Comparison of ENCODE assay signal across 22 mouse cellular contexts in genomic region chr9:71467434-71467833, GRCm38 (mm10). TPM values are rescaled to one million over a fixed set of nuclear protein-coding genes. Genes with fewer than 3 reads are reported as not detected.
DNase-seq lines count a peak whose midpoint lies in the region; ATAC-seq and TF ChIP-seq lines count a peak whose summit lies in the region.
"Had no signal": no experiment of that assay in that cellular context is flagged by ENCODE, and none has a peak within 500 bp of the region (broad histone marks: within the 10 kb centered on the region; RNA-seq: fewer than 3 reads in every experiment).

No protein-coding gene starts in this region.

- no peaks in the 10 kb centered on the region for H3K4me1 ChIP-seq in lung, embryonic 14.5 days (ENCODE audit: insufficient read depth)
- H3K4me1 ChIP-seq in lung, adult 2 months (ENCODE audit: control insufficient read depth, insufficient read depth, low read length), result no peaks in the 10 kb centered on the region
- peaks cover 5% of the 10 kb centered on the region; the same call in 1 of the 2 replicates for H3K4me1 ChIP-seq in embryonic facial prominence, embryonic 14.5 days (ENCODE audit: control insufficient read depth, insufficient read depth, low read length)
- H3K4me1 ChIP-seq: forebrain, embryonic 10.5 days; hindbrain, embryonic 10.5 days; intestine, embryonic 15.5 days had no signal

- H3K4me3 ChIP-seq in lung, embryonic 14.5 days (ENCODE audit: low read depth, low read length), result no peak overlapping the region
- no peak overlapping the region for H3K4me3 ChIP-seq in lung, adult 2 months (replicated peaks; ENCODE audit: extremely low read depth, low read depth, low read length)
- H3K4me3 ChIP-seq in embryonic facial prominence, embryonic 14.5 days (ENCODE audit: low read depth, low read length), result no peak overlapping the region
- H3K4me3 ChIP-seq: erythroblast, embryonic 14.5 days; forebrain, embryonic 10.5 days; gastrocnemius, adult 2 months; heart, embryonic 12.5 days; hindbrain, embryonic 10.5 days; intestine, embryonic 15.5 days had no signal

- H3K36me3 ChIP-seq in lung, embryonic 14.5 days (ENCODE audit: insufficient read depth), result no peaks in the 10 kb centered on the region
- H3K36me3 ChIP-seq in embryonic facial prominence, embryonic 14.5 days (ENCODE audit: control insufficient read depth, insufficient read depth, low read length), result no peaks in the 10 kb centered on the region
- H3K36me3 ChIP-seq: forebrain, embryonic 10.5 days; heart, embryonic 12.5 days; hindbrain, embryonic 10.5 days; intestine, embryonic 15.5 days had no signal

- no peak for TF ChIP-seq CTCF in lung, embryonic 14.5 days (IDR thresholded peaks at IDR 0.05; ENCODE audit: low read depth)
- TF ChIP-seq CTCF in lung, adult 2 months (IDR thresholded peaks at IDR 0.05; ENCODE audit: insufficient read depth, low read length), result no peak

- WGBS in lung, embryonic 14.5 days, result 43% methylated on average over 4 of the region's 4 CpGs
- WGBS in lung, adult 2 months, result 55% methylated on average over 4 of the region's 4 CpGs
- 51% methylated on average over 4 of the region's 4 CpGs for WGBS in embryonic facial prominence, embryonic 14.5 days

- DNase-seq in heart, adult 11 months, result peak; percentile 30
- no peak for DNase-seq in heart, postnatal 25 days (ENCODE audit: low spot score)
- DNase-seq in lung, embryonic 14.5 days, result peak; percentile 48
- no peak for DNase-seq in lung, adult 2 months
- DNase-seq in Muller cell, postnatal 12 days (ENCODE audit: inconsistent ontology term), result peak; percentile 72
- peak; percentile 54 for DNase-seq in embryonic facial prominence, embryonic 14.5 days (ENCODE audit: low spot score)
- no peak for DNase-seq in embryo, embryonic 9.5 days (ENCODE audit: extremely low spot score)
- DNase-seq: cerebellum, adult 11-12 months; cerebellum, adult 9-10 months; cerebellum, postnatal 25 days; gastrocnemius, adult 2 months; gastrocnemius, postnatal 25 days; heart, postnatal 14 days had no signal

- no peaks in the 10 kb centered on the region for H3K27me3 ChIP-seq in lung, embryonic 14.5 days (ENCODE audit: insufficient read depth, low read length)
- no peaks in the 10 kb centered on the region for H3K27me3 ChIP-seq in embryonic facial prominence, embryonic 14.5 days (replicated peaks; ENCODE audit: control insufficient read depth, insufficient read depth, low read length)
- H3K27me3 ChIP-seq: heart, embryonic 12.5 days; intestine, embryonic 15.5 days; Patski had no signal

- TF ChIP-seq POLR2A in lung, adult 2 months (IDR thresholded peaks at IDR 0.05; ENCODE audit: borderline replicate concordance, extremely low read depth, low read depth, low read length), result no peak

- no peak for ATAC-seq in lung, embryonic 14.5 days (ENCODE audit: insufficient read depth)
- peak; percentile 41; the same call in 1 of the 2 replicates for ATAC-seq in embryonic facial prominence, embryonic 14.5 days (ENCODE audit: low read depth)
- ATAC-seq: activated CD4-positive, CD25-positive, alpha-beta regulatory T cell, adult 4 months; forebrain, embryonic 14.5 days; intestine, embryonic 15.5 days; Patski had no signal

- intact Hi-C loops in heart, postnatal 25 days (cut with DNase I), result no loop called here

- no peak overlapping the region for H3K4me2 ChIP-seq in lung, embryonic 14.5 days
- no peak overlapping the region for H3K4me2 ChIP-seq in embryonic facial prominence, embryonic 14.5 days (ENCODE audit: low read depth, low read length)
- H3K4me2 ChIP-seq: heart, embryonic 12.5 days; hindbrain, embryonic 14.5 days; intestine, embryonic 15.5 days had no signal

- no peak overlapping the region for H3K27ac ChIP-seq in lung, embryonic 14.5 days (ENCODE audit: low read depth)
- H3K27ac ChIP-seq in embryonic facial prominence, embryonic 14.5 days (replicated peaks; ENCODE audit: low read depth, low read length), result no peak overlapping the region
- H3K27ac ChIP-seq: forebrain, embryonic 10.5 days; gastrocnemius, adult 2 months; hindbrain, embryonic 10.5 days; hindbrain, embryonic 14.5 days; intestine, embryonic 15.5 days had no signal

- no peaks in the 10 kb centered on the region for H3K9me3 ChIP-seq in lung, embryonic 14.5 days (ENCODE audit: low read depth, low read length)
- H3K9me3 ChIP-seq in embryonic facial prominence, embryonic 14.5 days (ENCODE audit: control insufficient read depth, low read length), result no peaks in the 10 kb centered on the region
- H3K9me3 ChIP-seq: forebrain, embryonic 10.5 days; heart, embryonic 12.5 days; hindbrain, embryonic 10.5 days; intestine, embryonic 15.5 days had no signal

- H3K9ac ChIP-seq in lung, embryonic 14.5 days, result no peak overlapping the region
- H3K9ac ChIP-seq in embryonic facial prominence, embryonic 14.5 days (ENCODE audit: low read depth, low read length), result no peak overlapping the region
- H3K9ac ChIP-seq: heart, embryonic 12.5 days; hindbrain, embryonic 14.5 days; intestine, embryonic 15.5 days had no signal

RNA-seq across cellular contexts. Expression of gene Polr2m, which starts 18.3 kb away (rescaled TPM):
- total RNA-seq in heart, postnatal 25 days (2021), result 100 to 1,000 TPM; 305 to 317 TPM
- polyA plus RNA-seq in lung, embryonic 14.5 days (2014; fragmentation: Nextera tagmentation; extraction: Ambion mirVana), result 348 and 373 TPM in 2 replicates
- 403 and 957 TPM in 2 replicates for polyA plus RNA-seq in lung, adult 2 months (2012; rRNA removed)
- polyA plus RNA-seq in embryonic facial prominence, embryonic 14.5 days (2014; fragmentation: Nextera tagmentation; extraction: Ambion mirVana), result 302 and 338 TPM in 2 replicates

Comparison
In these comparisons a context has a peak if more than half of its experiments do, and no peak if none do; other contexts are left out.
1. DNase-seq: peak in heart, adult 11 months (single experiment), lung, embryonic 14.5 days (single experiment), Muller cell, postnatal 12 days (single experiment) and embryonic facial prominence, embryonic 14.5 days (single experiment); none in heart, postnatal 25 days (single experiment), lung, adult 2 months (single experiment) and embryo, embryonic 9.5 days (single experiment).